Mouse (Mus musculus) MEL (cell line): ENCODE data around the gene Kdm5a. TPM values are rescaled to one million over a fixed set of nuclear protein-coding genes. Genes with fewer than 3 reads are reported as not detected.

ENCODE experiments used
- DNase-seq: peaks from one replicate; pipeline ENCODE4 v3.0.0; 2011; ENCODE audit warnings: low read depth, low spot score
- H3K27ac ChIP-seq: 2 replicates; pipeline ENCODE4 v1.5.1; 2012; ENCODE audit warnings: low read depth, mild to moderate bottlenecking, control low read depth, low read length, moderate library complexity; ENCODE audit not compliant: control insufficient read depth
- H3K27me3 ChIP-seq, 2 experiments: fragments of 150-350 bp in 1 of 2; sonication (generic) in 1 of 2; 2 replicates each; pipeline ENCODE4 v1.6.1; 2012; ENCODE audit warnings: low read length in 2 of 2, mild to moderate bottlenecking in 2 of 2, improper control_type of control experiment in 1 of 2, moderate library complexity in 1 of 2; ENCODE audit not compliant: insufficient read depth in 2 of 2, control insufficient read depth in 1 of 2
- H3K36me3 ChIP-seq, 2 experiments: 2 replicates each; pipeline ENCODE4 v1.6.1; 2012 to 2014; ENCODE audit warnings: low read length in 2 of 2, improper control_type of control experiment in 1 of 2, inconsistent platforms in 1 of 2, mild to moderate bottlenecking in 1 of 2; ENCODE audit not compliant: insufficient read depth in 2 of 2, control insufficient read depth in 1 of 2
- H3K4me1 ChIP-seq, 2 experiments: fragments of 150-350 bp in 1 of 2; sonication (generic) in 1 of 2; 2 replicates each; pipeline ENCODE4 v1.6.1; 2012; ENCODE audit warnings: low read length in 2 of 2, improper control_type of control experiment in 1 of 2, mild to moderate bottlenecking in 1 of 2; ENCODE audit not compliant: insufficient read depth in 2 of 2, control insufficient read depth in 1 of 2
- H3K4me3 ChIP-seq, 2 experiments: fragments of 150-350 bp in 1 of 2; sonication (generic) in 1 of 2; 2 replicates each; pipeline ENCODE4 v1.5.1; 2012; ENCODE audit warnings: low read depth in 2 of 2, low read length in 2 of 2, mild to moderate bottlenecking in 2 of 2, moderate library complexity in 2 of 2, control low read depth in 1 of 2, improper control_type of control experiment in 1 of 2; ENCODE audit not compliant: control insufficient read depth in 1 of 2, insufficient read depth in 1 of 2
- H3K79me2 ChIP-seq: 2 replicates; pipeline ENCODE4 v1.6.1; 2012; ENCODE audit warnings: mild to moderate bottlenecking, low read length, moderate library complexity; ENCODE audit not compliant: control insufficient read depth, poor library complexity, insufficient read depth
- H3K9ac ChIP-seq: 2 replicates; pipeline ENCODE4 v1.6.1; 2012; ENCODE audit warnings: low read depth, mild to moderate bottlenecking, control low read depth, low read length, moderate library complexity; ENCODE audit not compliant: control insufficient read depth, poor library complexity, severe bottlenecking
- H3K9me3 ChIP-seq: fragments of 150-350 bp; sonication (generic); replicated peaks from 2 replicates; pipeline ENCODE4 v1.6.1; 2012; ENCODE audit warnings: mild to moderate bottlenecking, low read length, improper control_type of control experiment, moderate library complexity; ENCODE audit not compliant: insufficient read depth
- CHD1 ChIP-seq: IDR thresholded peaks from 2 replicates; pipeline ENCODE4 v1.6.1; 2012; ENCODE audit warnings: low read depth, mild to moderate bottlenecking, inconsistent platforms, low read length, improper control_type of control experiment
- CTCF ChIP-seq, 3 experiments: IDR thresholded peaks in 2 of 3; conservative IDR thresholded peaks in 1 of 3; 2 replicates each; pipeline ENCODE4 v1.5.1; 2011 to 2012; ENCODE audit warnings: low read length in 3 of 3, low read depth in 2 of 3, mild to moderate bottlenecking in 2 of 3, improper control_type of control experiment in 1 of 3, inconsistent platforms in 1 of 3, mixed read lengths in 1 of 3, moderate library complexity in 1 of 3; ENCODE audit not compliant: control insufficient read depth in 1 of 3, insufficient read depth in 1 of 3, poor library complexity in 1 of 3, severe bottlenecking in 1 of 3
- E2F4 ChIP-seq: IDR thresholded peaks from 2 replicates; pipeline ENCODE4 v1.6.1; 2011; ENCODE audit warnings: low read depth, low read length, improper control_type of control experiment, borderline replicate concordance
- ELF1 ChIP-seq: IDR thresholded peaks from 2 replicates; pipeline ENCODE4 v1.6.1; 2014; ENCODE audit warnings: low read depth, mild to moderate bottlenecking, inconsistent platforms, low read length, improper control_type of control experiment, moderate library complexity
- EP300 ChIP-seq, 2 experiments: IDR thresholded peaks; 2 replicates each; pipeline ENCODE4 v1.6.1; 2011; ENCODE audit warnings: improper control_type of control experiment in 2 of 2, low read length in 2 of 2, low read depth in 1 of 2, mild to moderate bottlenecking in 1 of 2
- GABPA ChIP-seq: IDR thresholded peaks from 2 replicates; pipeline ENCODE4 v1.6.1; 2012; ENCODE audit warnings: low read depth, mild to moderate bottlenecking, inconsistent platforms, low read length, improper control_type of control experiment, moderate library complexity
- HCFC1 ChIP-seq: IDR thresholded peaks from 2 replicates; pipeline ENCODE4 v1.6.1; 2012; ENCODE audit warnings: low read depth, mild to moderate bottlenecking, inconsistent platforms, low read length, improper control_type of control experiment, moderate library complexity
- JUND ChIP-seq: IDR thresholded peaks from 2 replicates; pipeline ENCODE4 v1.6.1; 2011; ENCODE audit warnings: low read depth, mild to moderate bottlenecking, improper control_type of control experiment, low read length
- MAFK ChIP-seq: IDR thresholded peaks from 2 replicates; pipeline ENCODE4 v1.6.1; 2011; ENCODE audit warnings: low read depth, mild to moderate bottlenecking, low read length, improper control_type of control experiment, borderline replicate concordance
- MAX ChIP-seq: IDR thresholded peaks from 2 replicates; pipeline ENCODE4 v1.6.1; 2011; ENCODE audit warnings: low read length, improper control_type of control experiment
- MEF2A ChIP-seq: IDR thresholded peaks from 2 replicates; pipeline ENCODE4 v1.6.1; 2014; ENCODE audit warnings: low read depth, mild to moderate bottlenecking, inconsistent platforms, low read length, improper control_type of control experiment; ENCODE audit not compliant: poor library complexity, insufficient replicate concordance, severe bottlenecking; ENCODE audit errors: extremely low read depth
- NRF1 ChIP-seq: IDR thresholded peaks from 2 replicates; pipeline ENCODE4 v1.6.1; 2014; ENCODE audit warnings: low read depth, mild to moderate bottlenecking, inconsistent platforms, low read length, improper control_type of control experiment, moderate library complexity; ENCODE audit not compliant: poor library complexity, insufficient read depth, severe bottlenecking
- POLR2A ChIP-seq, 2 experiments: IDR thresholded peaks; 2 replicates each; pipeline ENCODE4 v1.6.1; 2011 to 2012; ENCODE audit warnings: low read length in 2 of 2, mild to moderate bottlenecking in 2 of 2, control low read depth in 1 of 2, improper control_type of control experiment in 1 of 2, low read depth in 1 of 2, moderate library complexity in 1 of 2; ENCODE audit not compliant: control insufficient read depth in 1 of 2, insufficient read depth in 1 of 2, poor library complexity in 1 of 2
- POLR2AphosphoS5 ChIP-seq: IDR thresholded peaks from 2 replicates; pipeline ENCODE4 v1.6.1; 2012; ENCODE audit warnings: low read depth, borderline replicate concordance, mild to moderate bottlenecking, inconsistent platforms, low read length, moderate library complexity, mixed read lengths
- RAD21 ChIP-seq: IDR thresholded peaks from 2 replicates; pipeline ENCODE4 v1.6.1; 2011; ENCODE audit warnings: mild to moderate bottlenecking, low read depth, low read length, improper control_type of control experiment
- RCOR1 ChIP-seq: IDR thresholded peaks from 2 replicates; pipeline ENCODE4 v1.6.1; 2012; ENCODE audit warnings: low read depth, mild to moderate bottlenecking, inconsistent platforms, low read length, improper control_type of control experiment
- SIN3A ChIP-seq: IDR thresholded peaks from 2 replicates; pipeline ENCODE4 v1.6.1; 2012; ENCODE audit warnings: low read length, improper control_type of control experiment, inconsistent platforms
- SMC3 ChIP-seq: IDR thresholded peaks from 2 replicates; pipeline ENCODE4 v1.6.1; 2011; ENCODE audit warnings: low read depth, low read length, improper control_type of control experiment
- UBTF ChIP-seq: IDR thresholded peaks from 2 replicates; pipeline ENCODE4 v1.6.1; 2012; ENCODE audit warnings: low read depth, mild to moderate bottlenecking, inconsistent platforms, low read length, improper control_type of control experiment, moderate library complexity, borderline replicate concordance; ENCODE audit not compliant: insufficient read depth
- USF2 ChIP-seq, 2 experiments: IDR thresholded peaks; 2 replicates each; pipeline ENCODE4 v1.6.1; 2011 to 2012; ENCODE audit warnings: improper control_type of control experiment in 2 of 2, low read length in 2 of 2, borderline replicate concordance in 1 of 2, inconsistent platforms in 1 of 2, low read depth in 1 of 2, mild to moderate bottlenecking in 1 of 2; ENCODE audit not compliant: insufficient read depth in 1 of 2
- ZMIZ1 ChIP-seq: IDR thresholded peaks from 2 replicates; pipeline ENCODE4 v1.6.1; 2012; ENCODE audit warnings: low read depth, mild to moderate bottlenecking, inconsistent platforms, low read length, improper control_type of control experiment, moderate library complexity
- polyA plus RNA-seq, 2 experiments: library from polyadenylated mRNA; stranded (reverse) in 1 of 2; unstranded in 1 of 2; fragments of >175 nt in 1 of 2; fragments of >200 nt in 1 of 2; gene quantifications; 2 replicates each; pipeline versions ENCODE4 v1.2.1 to v1.2.4; 2012; ENCODE audit warnings: low replicate concordance in 2 of 2, low read depth in 1 of 2; ENCODE audit not compliant: insufficient read length in 2 of 2, insufficient read depth in 1 of 2, missing spikeins in 1 of 2
- total RNA-seq: library from RNA; depleted of rRNA; stranded (reverse); fragments of 300-350 nt; gene quantifications from 2 replicates; pipeline ENCODE4 v1.2.3, GENCODE M21; 2012

The Kdm5a gene
- total and polyA plus RNA-seq, 3 experiments: 45.7 to 303 (median 121) TPM

GRCm38 (mm10) chr6:120481538-120481937 is 117.6 kb downstream of the Kdm5a start (continued):
- TF ChIP-seq SMC3 (peak; percentile 40), CHD1 (no peak), NRF1 (no peak)

GRCm38 (mm10) chr6:120482021-120482420 is 118.1 kb downstream of the Kdm5a start:
- no peak for DNase-seq
- no peak overlapping the region for H3K4me3 ChIP-seq
- H3K27ac ChIP-seq: no peak overlapping the region
- H3K36me3 ChIP-seq: peaks cover 2 to 18% of the 10 kb centered on the region in 2 experiments
- H3K4me1 ChIP-seq: peaks cover 9 to 18% of the 10 kb centered on the region in 2 experiments
- no peaks in the 10 kb centered on the region for H3K9me3 ChIP-seq
- H3K9ac ChIP-seq: no peak overlapping the region
- no peak for TF ChIP-seq MAFK
- TF ChIP-seq UBTF: no peak
- H3K27me3 ChIP-seq: no peaks in the 10 kb centered on the region
- no peaks in the 10 kb centered on the region for H3K79me2 ChIP-seq

GRCm38 (mm10) chr6:120482756-120483155 is 118.8 kb downstream of the Kdm5a start:
- peaks cover 2 to 18% of the 10 kb centered on the region in 2 experiments for H3K36me3 ChIP-seq
- peaks cover 9 to 18% of the 10 kb centered on the region in 2 experiments for H3K4me1 ChIP-seq
- TF ChIP-seq CTCF (IDR thresholded peaks at IDR 0.05 in 2 of 3, conservative IDR thresholded peaks at IDR 0.05 in 1 of 3; ENCODE audit: control insufficient read depth in 1 of 3, insufficient read depth in 1 of 3, low read depth in 2 of 3, low read length in 3 of 3, poor library complexity in 1 of 3, severe bottlenecking in 1 of 3) (no peak), SIN3A (no peak), RCOR1 (no peak), MEF2A (no peak), EP300 (IDR thresholded peaks at IDR 0.05; ENCODE audit: low read depth in 1 of 2, low read length in 2 of 2) (no peak), USF2 (IDR thresholded peaks at IDR 0.05; ENCODE audit: borderline replicate concordance in 1 of 2, insufficient read depth in 1 of 2, low read depth in 1 of 2, low read length in 2 of 2) (no peak)
- no peak for DNase-seq
- H3K4me3 ChIP-seq: no peak overlapping the region
- H3K9ac ChIP-seq: no peak overlapping the region
- H3K27ac ChIP-seq: no peak overlapping the region
- no peaks in the 10 kb centered on the region for H3K79me2 ChIP-seq
- no peaks in the 10 kb centered on the region for H3K9me3 ChIP-seq
- H3K27me3 ChIP-seq: no peaks in the 10 kb centered on the region

GRCm38 (mm10) chr6:120483211-120483626 is 119.3 kb downstream of the Kdm5a start:
- no peaks in the 10 kb centered on the region for H3K27me3 ChIP-seq
- no peak overlapping the region for H3K4me3 ChIP-seq
- no peaks in the 10 kb centered on the region for H3K9me3 ChIP-seq
- H3K79me2 ChIP-seq: no peaks in the 10 kb centered on the region
- TF ChIP-seq NRF1 (no peak), POLR2A (IDR thresholded peaks at IDR 0.05; ENCODE audit: control insufficient read depth in 1 of 2, insufficient read depth in 1 of 2, low read depth in 1 of 2, low read length in 2 of 2, poor library complexity in 1 of 2) (0 out of 4 replicates have a peak, but pooled peaks of 1 of the 2 experiments have one; percentile 14), JUND (no peak), ZMIZ1 (0 out of 2 replicates have a peak, but pooled peaks have one; percentile 21), GABPA (no peak), HCFC1 (no peak), SMC3 (peak; percentile 38), MAX (no peak), SIN3A (peak; percentile 39; the same call in 1 of the 2 replicates), POLR2AphosphoS5 (no peak), ELF1 (no peak), CTCF (IDR thresholded peaks at IDR 0.05 in 2 of 3, conservative IDR thresholded peaks at IDR 0.05 in 1 of 3; ENCODE audit: control insufficient read depth in 1 of 3, insufficient read depth in 1 of 3, low read depth in 2 of 3, low read length in 3 of 3, poor library complexity in 1 of 3, severe bottlenecking in 1 of 3) (peak; percentile 59 to 71 (median 66)), E2F4 (no peak), EP300 (IDR thresholded peaks at IDR 0.05; ENCODE audit: low read depth in 1 of 2, low read length in 2 of 2) (no peak), RAD21 (peak; percentile 53)
- H3K27ac ChIP-seq: no peak overlapping the region
- peak; percentile 61 for DNase-seq
- no peak overlapping the region for H3K9ac ChIP-seq
- H3K36me3 ChIP-seq: peaks cover 2 to 18% of the 10 kb centered on the region in 2 experiments
- peaks cover 9 to 18% of the 10 kb centered on the region in 2 experiments for H3K4me1 ChIP-seq
